Mouse (Mus musculus) brain, embryonic 14.5 days (tissue): Measurements from ENCODE around the gene Igsf8.

ENCODE experiments used
- CTCF ChIP-seq: fragments of 200-500 bp; IDR thresholded peaks from 2 replicates; pipeline ENCODE4 v1.5.1; 2012; ENCODE audit warnings: inconsistent platforms, mild to moderate bottlenecking, moderate library complexity, borderline replicate concordance; ENCODE audit not compliant: insufficient read depth, insufficient read length; ENCODE audit errors: extremely low read depth
- POLR2A ChIP-seq: fragments of 200-500 bp; IDR thresholded peaks from 2 replicates; pipeline ENCODE4 v1.6.1; 2012; ENCODE audit warnings: mild to moderate bottlenecking, inconsistent platforms, borderline replicate concordance; ENCODE audit not compliant: poor library complexity, insufficient read depth, insufficient read length, severe bottlenecking; ENCODE audit errors: extremely low read depth

DNA sequence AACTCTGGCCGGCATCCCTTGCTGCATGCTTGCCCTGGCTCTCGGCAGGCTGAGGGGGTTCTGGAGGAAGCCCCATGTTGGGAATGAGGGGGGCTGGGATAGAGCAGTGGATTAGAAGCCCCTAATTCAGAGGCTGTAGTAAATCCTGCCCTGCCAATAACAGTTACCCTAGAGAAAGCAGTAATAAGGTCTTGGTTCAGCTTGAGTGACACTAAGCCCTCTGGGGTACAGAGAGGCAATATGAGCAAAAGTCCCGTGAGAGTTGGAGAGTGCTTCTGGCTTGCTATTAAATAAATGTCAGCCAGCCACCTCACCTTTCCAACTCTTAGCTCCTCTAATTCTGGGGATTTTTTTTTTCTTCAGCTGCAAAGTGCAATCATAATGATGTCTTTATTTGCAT is 93.9 kb downstream of the Igsf8 start:
- TF ChIP-seq CTCF (no peak), POLR2A (no peak)
